Mouse (Mus musculus): Measurements from ENCODE around the gene Aff3. TPM values are rescaled to one million over a fixed set of nuclear protein-coding genes. Genes with fewer than 3 reads are reported as not detected.

Gene Aff3
- total and polyA plus RNA-seq, 2 experiments from 2014 or later: 1.1 to 1.9 TPM

DNA sequence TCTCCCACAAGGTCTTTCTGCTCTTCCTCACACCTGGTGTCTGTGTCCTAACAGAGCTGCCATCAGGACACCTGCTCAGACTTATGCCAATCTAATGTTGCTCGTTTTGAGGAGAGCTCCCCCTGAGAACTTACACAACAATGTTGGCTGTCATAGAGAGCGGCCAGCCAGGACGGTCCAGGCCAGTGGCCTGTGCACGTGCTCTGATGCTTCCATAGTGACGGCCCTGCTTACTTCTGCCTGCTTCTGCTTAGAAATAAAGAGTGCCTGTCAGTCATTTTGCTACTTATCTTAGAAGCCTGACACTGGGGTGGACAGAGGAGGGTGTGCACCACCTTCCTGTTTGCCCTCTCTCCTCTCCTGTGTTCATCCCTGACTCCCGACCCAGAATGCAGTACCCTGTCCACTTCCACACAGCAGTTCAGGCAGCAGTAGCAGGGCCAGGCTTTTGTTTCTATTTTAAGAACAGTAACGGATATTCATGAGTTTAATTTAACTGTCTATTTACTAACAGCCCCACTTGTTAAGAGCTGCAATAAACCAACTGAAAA is 208.0 kb downstream of the Aff3 start:
- DNase-seq (ENCODE audit: low spot score): no peak
- WGBS: 19% methylated on average over 7 of the region's 7 CpGs

GRCm38 (mm10) chr1:38454921-38455320 is 209.8 kb downstream of the Aff3 start:
- Histone ChIP-seq H3K9ac (replicated peaks; ENCODE audit: low read depth, low read length) (no peak overlapping the region), H3K27me3 (ENCODE audit: control insufficient read depth, insufficient read depth, low read length) (no peaks in the 10 kb centered on the region), H3K4me1 (ENCODE audit: control insufficient read depth, insufficient read depth) (peaks cover 22% of the 10 kb centered on the region), H3K36me3 (replicated peaks; ENCODE audit: control insufficient read depth, insufficient read depth, low read length) (no peaks in the 10 kb centered on the region), H3K27ac (ENCODE audit: low read depth) (no peak overlapping the region), H3K4me2 (ENCODE audit: low read depth, low read length) (no peak overlapping the region), H3K9me3 (replicated peaks; ENCODE audit: control insufficient read depth, low read length) (no peaks in the 10 kb centered on the region), H3K4me3 (ENCODE audit: low read depth, low read length) (no peak overlapping the region)
- TF ChIP-seq EP300 (IDR thresholded peaks at IDR 0.05; ENCODE audit: low read depth): no peak
- no peak for TF ChIP-seq CTCF (IDR thresholded peaks at IDR 0.05; ENCODE audit: low read depth)
- ATAC-seq (ENCODE audit: insufficient read depth, low read depth) (no peak), DNase-seq (ENCODE audit: low spot score) (no peak)
- 65% methylated on average over 8 of the region's 8 CpGs for WGBS

More for the DNA sequence above, 208.0 kb downstream of the Aff3 start:
- Histone ChIP-seq H3K4me1 (ENCODE audit: control insufficient read depth, insufficient read depth) (peaks cover 17% of the 10 kb centered on the region), H3K4me3 (ENCODE audit: low read depth, low read length) (no peak overlapping the region), H3K27me3 (ENCODE audit: control insufficient read depth, insufficient read depth, low read length) (no peaks in the 10 kb centered on the region), H3K9me3 (replicated peaks; ENCODE audit: control insufficient read depth, low read length) (no peaks in the 10 kb centered on the region), H3K36me3 (replicated peaks; ENCODE audit: control insufficient read depth, insufficient read depth, low read length) (no peaks in the 10 kb centered on the region), H3K27ac (ENCODE audit: low read depth) (no peak overlapping the region), H3K4me2 (ENCODE audit: low read depth, low read length) (no peak overlapping the region), H3K9ac (replicated peaks; ENCODE audit: low read depth, low read length) (no peak overlapping the region)
- no peak; the same call in 1 of the 2 replicates for ATAC-seq (ENCODE audit: insufficient read depth, low read depth)
- TF ChIP-seq EP300 (IDR thresholded peaks at IDR 0.05; ENCODE audit: low read depth) (no peak), CTCF (IDR thresholded peaks at IDR 0.05; ENCODE audit: low read depth) (no peak)

DNA sequence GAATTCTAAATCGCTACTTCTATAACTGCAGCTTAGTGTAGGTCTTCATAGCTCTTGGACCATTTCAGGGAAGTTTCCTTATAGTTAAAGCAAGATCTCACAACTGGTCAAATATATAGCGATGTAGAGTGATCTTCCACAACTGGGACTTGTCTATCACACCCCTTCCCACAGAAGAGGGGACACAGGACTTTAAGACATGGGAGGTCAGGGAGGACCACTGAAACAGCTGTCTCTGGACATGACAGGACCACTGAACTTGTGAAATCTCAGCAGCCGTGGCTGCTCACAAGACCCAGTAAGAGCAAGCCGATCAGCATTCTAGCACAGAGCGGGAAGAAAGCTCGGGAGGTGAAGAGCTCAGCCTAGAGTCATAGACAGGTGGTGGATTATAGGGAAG is 213.4 kb downstream of the Aff3 start:
- Histone ChIP-seq H3K9me3 (replicated peaks; ENCODE audit: control insufficient read depth, low read length) (no peaks in the 10 kb centered on the region), H3K4me3 (ENCODE audit: low read depth, low read length) (no peak overlapping the region), H3K27me3 (ENCODE audit: control insufficient read depth, insufficient read depth, low read length) (no peaks in the 10 kb centered on the region), H3K4me1 (ENCODE audit: control insufficient read depth, insufficient read depth) (peaks cover 20% of the 10 kb centered on the region), H3K4me2 (ENCODE audit: low read depth, low read length) (no peak overlapping the region), H3K36me3 (replicated peaks; ENCODE audit: control insufficient read depth, insufficient read depth, low read length) (no peaks in the 10 kb centered on the region), H3K9ac (replicated peaks; ENCODE audit: low read depth, low read length) (no peak overlapping the region), H3K27ac (ENCODE audit: low read depth) (no peak overlapping the region)
- ATAC-seq (ENCODE audit: insufficient read depth, low read depth): no peak
- DNase-seq (ENCODE audit: low spot score): no peak
- WGBS: 93% methylated on average over 6 of the region's 6 CpGs
- no peak for TF ChIP-seq EP300 (IDR thresholded peaks at IDR 0.05; ENCODE audit: low read depth)
- TF ChIP-seq CTCF (IDR thresholded peaks at IDR 0.05; ENCODE audit: low read depth): no peak

GRCm38 (mm10) chr1:38450677-38451076 is 214.1 kb downstream of the Aff3 start:
- Histone ChIP-seq H3K4me3 (ENCODE audit: low read depth, low read length) (no peak overlapping the region), H3K9me3 (replicated peaks; ENCODE audit: control insufficient read depth, low read length) (no peaks in the 10 kb centered on the region), H3K27ac (ENCODE audit: low read depth) (no peak overlapping the region), H3K36me3 (replicated peaks; ENCODE audit: control insufficient read depth, insufficient read depth, low read length) (no peaks in the 10 kb centered on the region), H3K4me2 (ENCODE audit: low read depth, low read length) (no peak overlapping the region), H3K4me1 (ENCODE audit: control insufficient read depth, insufficient read depth) (peaks cover 18% of the 10 kb centered on the region), H3K27me3 (ENCODE audit: control insufficient read depth, insufficient read depth, low read length) (no peaks in the 10 kb centered on the region), H3K9ac (replicated peaks; ENCODE audit: low read depth, low read length) (no peak overlapping the region)
- ATAC-seq (ENCODE audit: insufficient read depth, low read depth) (peak; percentile 88), DNase-seq (ENCODE audit: low spot score) (peak; percentile 45)
- TF ChIP-seq EP300 (IDR thresholded peaks at IDR 0.05; ENCODE audit: low read depth): no peak
- no peak for TF ChIP-seq CTCF (IDR thresholded peaks at IDR 0.05; ENCODE audit: low read depth)
- WGBS: 60% methylated on average over 12 of the region's 12 CpGs

DNA sequence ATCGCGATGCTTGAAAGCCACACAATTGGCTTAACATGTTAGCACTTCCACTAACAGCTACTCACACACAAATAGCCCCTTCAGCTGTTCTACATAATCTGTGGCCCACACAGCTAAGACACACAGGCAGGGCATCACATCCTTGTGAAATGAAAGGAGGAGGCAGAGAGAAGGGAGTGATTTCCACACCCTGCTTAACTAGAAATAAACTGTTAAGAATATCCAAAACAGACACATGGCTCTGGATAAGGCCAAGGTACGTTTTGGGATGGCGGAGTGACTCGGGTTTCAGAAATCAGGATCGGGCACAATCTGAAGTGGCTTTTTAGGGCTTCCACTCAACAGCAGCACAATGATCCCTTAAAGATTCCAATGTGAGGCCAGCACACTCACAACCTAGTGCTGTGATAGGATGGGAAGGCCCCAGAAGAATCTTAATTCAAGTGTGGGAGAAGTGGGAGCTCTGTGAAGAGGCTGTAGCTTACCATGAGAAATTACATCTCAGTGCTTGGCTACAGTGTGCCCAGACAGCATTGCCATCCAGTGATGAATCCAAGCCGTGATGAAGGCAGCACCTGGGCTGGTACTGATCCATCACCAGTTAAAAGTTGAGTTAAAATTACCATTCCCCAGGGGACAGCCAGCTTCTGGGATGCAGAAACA is 214.8 kb downstream of the Aff3 start:
- Histone ChIP-seq H3K4me3 (ENCODE audit: low read depth, low read length) (no peak overlapping the region), H3K9me3 (replicated peaks; ENCODE audit: control insufficient read depth, low read length) (no peaks in the 10 kb centered on the region), H3K27ac (ENCODE audit: low read depth) (no peak overlapping the region), H3K4me1 (ENCODE audit: control insufficient read depth, insufficient read depth) (peaks cover 13% of the 10 kb centered on the region), H3K4me2 (ENCODE audit: low read depth, low read length) (no peak overlapping the region), H3K9ac (replicated peaks; ENCODE audit: low read depth, low read length) (no peak overlapping the region), H3K27me3 (ENCODE audit: control insufficient read depth, insufficient read depth, low read length) (no peaks in the 10 kb centered on the region), H3K36me3 (replicated peaks; ENCODE audit: control insufficient read depth, insufficient read depth, low read length) (no peaks in the 10 kb centered on the region)
- DNase-seq (ENCODE audit: low spot score) (no peak), ATAC-seq (ENCODE audit: insufficient read depth, low read depth) (no peak)
- TF ChIP-seq EP300 (IDR thresholded peaks at IDR 0.05; ENCODE audit: low read depth) (no peak), CTCF (IDR thresholded peaks at IDR 0.05; ENCODE audit: low read depth) (no peak)
- 55% methylated on average over 7 of the region's 7 CpGs for WGBS

- ATAC-seq (ENCODE audit: insufficient read depth, low read depth): no peak
- TF ChIP-seq CTCF (IDR thresholded peaks at IDR 0.05; ENCODE audit: low read depth) (no peak), EP300 (IDR thresholded peaks at IDR 0.05; ENCODE audit: low read depth) (no peak)
- H3K4me3 ChIP-seq (ENCODE audit: low read depth, low read length): no peak overlapping the region
- no peak overlapping the region for H3K9ac ChIP-seq (replicated peaks; ENCODE audit: low read depth, low read length)
- WGBS: 70% methylated on average over 3 of the region's 3 CpGs
- H3K4me2 ChIP-seq (ENCODE audit: low read depth, low read length): no peak overlapping the region
- no peaks in the 10 kb centered on the region for H3K36me3 ChIP-seq (replicated peaks; ENCODE audit: control insufficient read depth, insufficient read depth, low read length)
- DNase-seq (ENCODE audit: low spot score): no peak
- peaks cover 13% of the 10 kb centered on the region for H3K4me1 ChIP-seq (ENCODE audit: control insufficient read depth, insufficient read depth)
- H3K27me3 ChIP-seq (ENCODE audit: control insufficient read depth, insufficient read depth, low read length): no peaks in the 10 kb centered on the region
- H3K27ac ChIP-seq (ENCODE audit: low read depth): no peak overlapping the region
- H3K9me3 ChIP-seq (replicated peaks; ENCODE audit: control insufficient read depth, low read length): no peaks in the 10 kb centered on the region
Observed at GRCm38 (mm10) chr1:38448854-38449253, 215.9 kb downstream of the Aff3 start.

All from heart, postnatal 0 days (tissue).